Mouse (Mus musculus) heart, adult 18-20 months (tissue): Measurements from ENCODE around the gene Fat4. TPM values are rescaled to one million over a fixed set of nuclear protein-coding genes. Genes with fewer than 3 reads are reported as not detected.

ENCODE experiments used
- DNase-seq, 2 experiments: peaks; one replicate each; pipeline ENCODE4 v3.0.0; 2021 to 2022; ENCODE audit warnings: mixed read lengths in 1 of 2
- long read RNA-seq, 2 experiments: library from polyadenylated mRNA; stranded (forward); transcript quantifications; one replicate each; pipeline ENCODE4 v2.0.0; 2021
- total RNA-seq, 2 experiments: library from RNA; stranded (reverse); gene quantifications; 2 replicates each; pipeline ENCODE4 v1.2.3; 2021

The Fat4 gene
- total RNA-seq, result 1 to 10 TPM; 3.9 to 4.0 TPM
- long read RNA-seq, experiment 1, result 0 reads
- long read RNA-seq, experiment 2, result 0 reads

DNA sequence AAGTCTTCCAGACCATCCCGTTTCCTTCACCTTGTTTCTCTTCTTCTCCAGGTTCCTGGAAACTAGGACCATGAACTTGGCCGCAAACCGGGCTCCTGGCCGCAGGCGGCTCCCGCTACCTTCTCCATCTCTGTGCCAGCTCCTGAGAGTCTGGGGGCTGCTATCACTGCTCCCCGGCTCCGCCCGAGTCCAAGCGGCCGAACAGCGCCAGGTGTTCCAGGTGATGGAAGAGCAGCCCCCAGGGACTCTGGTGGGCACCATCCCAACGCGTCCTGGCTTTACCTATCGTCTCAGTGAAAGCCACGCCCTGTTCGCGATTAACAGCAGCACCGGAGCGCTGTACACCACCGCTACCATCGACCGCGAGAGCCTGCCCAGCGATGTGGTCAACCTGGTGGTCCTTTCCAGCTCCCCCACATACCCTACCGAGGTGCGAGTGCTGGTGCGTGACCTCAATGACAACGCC is at the start of gene Fat4:
TSS of gene Fat4 (plus strand) at position 51 of the 466 bp plus-strand sequence.
- DNase-seq, result peak in 1 of 2 experiments; percentile 20

- no peak for DNase-seq
These were observed 47.3 kb upstream of the Fat4 start for GRCm38 (mm10) chr3:38839438-38839837.

GRCm38 (mm10) chr3:38843000-38843538 is 43.7 kb upstream of the Fat4 start:
- no peak for DNase-seq

- no peak for DNase-seq
These were observed 39.9 kb upstream of the Fat4 start for GRCm38 (mm10) chr3:38846602-38847382.

GRCm38 (mm10) chr3:38849077-38849476 is 37.7 kb upstream of the Fat4 start:
- DNase-seq, result no peak

GRCm38 (mm10) chr3:38849536-38849935 is 37.2 kb upstream of the Fat4 start:
- DNase-seq, result peak; percentile 51 to 79

DNA sequence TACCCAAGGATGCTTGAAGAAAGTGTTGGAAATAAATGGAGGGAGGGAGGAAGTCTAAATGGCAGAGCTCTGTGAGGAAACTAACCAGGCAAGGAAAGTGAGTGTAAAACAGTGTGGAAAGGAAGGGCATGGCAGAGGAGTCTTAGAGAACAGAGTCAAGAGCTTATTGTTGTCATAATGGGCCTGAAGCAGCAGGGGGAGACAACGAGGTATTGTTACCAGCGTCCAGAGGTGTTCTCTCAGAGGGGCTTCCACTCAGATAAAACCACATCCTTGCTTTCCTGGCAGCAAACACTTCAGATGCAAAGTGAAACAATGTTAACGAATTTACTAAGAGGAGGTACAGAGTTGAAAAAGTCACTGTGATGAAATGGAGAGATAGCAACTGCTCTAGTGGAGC is 33.1 kb upstream of the Fat4 start:
- DNase-seq, result no peak

- no peak for DNase-seq
These were observed 26.1 kb upstream of the Fat4 start for GRCm38 (mm10) chr3:38860683-38861082.

GRCm38 (mm10) chr3:38871291-38871690 is 15.4 kb upstream of the Fat4 start:
- no peak for DNase-seq

DNA sequence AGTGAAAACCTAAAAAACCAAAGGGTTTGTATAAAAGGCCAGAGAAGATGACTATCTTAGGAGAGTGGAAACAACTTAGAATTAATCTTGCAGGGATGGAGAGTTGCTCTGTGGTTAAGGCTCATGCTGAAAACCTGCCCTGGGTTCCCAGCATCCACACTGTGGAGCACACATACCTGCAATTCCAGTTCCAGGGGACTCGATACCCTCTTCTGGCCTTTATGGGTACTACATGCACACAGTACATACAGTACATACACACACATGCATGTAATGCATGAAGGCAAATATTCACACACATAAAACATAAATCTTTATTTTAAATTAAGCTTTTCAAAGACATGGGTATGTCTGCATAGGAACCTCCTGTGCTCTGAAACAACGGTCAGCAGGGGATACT is 10.9 kb upstream of the Fat4 start:
- no peak for DNase-seq

- DNase-seq, result no peak
These were observed 10.0 kb upstream of the Fat4 start for GRCm38 (mm10) chr3:38876706-38877105.

- DNase-seq, result peak; percentile 40 to 52
These were observed 4.0 kb upstream of the Fat4 start for GRCm38 (mm10) chr3:38882778-38883177.

- no peak for DNase-seq
These were observed 3.1 kb upstream of the Fat4 start for GRCm38 (mm10) chr3:38883676-38884075.

DNA sequence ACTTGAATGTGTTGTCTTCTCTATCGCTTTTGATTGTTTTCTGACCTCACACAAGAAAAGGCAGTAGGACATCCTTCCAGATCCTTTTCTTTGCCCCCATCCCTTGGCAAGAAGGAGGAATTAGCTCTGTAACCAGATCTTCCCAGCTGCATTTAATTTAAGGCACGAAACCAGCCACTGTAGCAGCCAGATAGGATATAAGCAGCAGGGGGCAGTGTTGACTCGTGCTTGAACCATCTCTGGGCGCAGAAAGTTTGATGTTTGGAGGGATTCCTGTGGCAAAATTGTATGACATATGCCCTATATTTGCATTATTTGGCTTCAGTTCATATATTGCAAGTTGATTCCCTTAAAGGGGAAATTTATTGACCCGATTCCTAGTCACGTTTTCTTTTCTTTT is 2.5 kb upstream of the Fat4 start:
- DNase-seq, result peak; percentile 76 to 93

DNA sequence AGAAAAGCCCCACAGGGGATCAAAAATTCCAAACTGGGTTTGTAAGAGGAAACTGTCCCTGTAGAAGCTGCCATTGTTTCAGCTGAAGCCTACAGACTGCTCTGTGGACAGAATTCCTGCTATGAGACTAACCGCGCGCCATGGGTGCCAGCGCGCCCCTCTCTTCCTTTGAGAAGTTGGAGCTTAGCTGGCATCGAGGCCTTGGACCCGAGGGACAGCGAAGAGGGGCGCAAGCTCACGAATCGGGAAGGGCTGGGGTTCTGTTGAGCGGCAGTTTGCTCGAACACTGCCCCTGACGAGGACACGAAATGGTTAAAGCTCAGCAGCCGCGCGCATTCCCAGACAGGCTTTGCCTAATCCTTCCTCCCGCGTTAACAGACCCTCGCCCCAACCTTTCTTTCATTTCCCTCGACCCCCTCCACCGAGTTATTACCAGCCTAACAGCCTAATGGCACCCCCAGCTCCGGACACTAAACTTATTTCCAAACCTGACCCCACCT is 1.8 kb upstream of the Fat4 start:
- no peak for DNase-seq

DNA sequence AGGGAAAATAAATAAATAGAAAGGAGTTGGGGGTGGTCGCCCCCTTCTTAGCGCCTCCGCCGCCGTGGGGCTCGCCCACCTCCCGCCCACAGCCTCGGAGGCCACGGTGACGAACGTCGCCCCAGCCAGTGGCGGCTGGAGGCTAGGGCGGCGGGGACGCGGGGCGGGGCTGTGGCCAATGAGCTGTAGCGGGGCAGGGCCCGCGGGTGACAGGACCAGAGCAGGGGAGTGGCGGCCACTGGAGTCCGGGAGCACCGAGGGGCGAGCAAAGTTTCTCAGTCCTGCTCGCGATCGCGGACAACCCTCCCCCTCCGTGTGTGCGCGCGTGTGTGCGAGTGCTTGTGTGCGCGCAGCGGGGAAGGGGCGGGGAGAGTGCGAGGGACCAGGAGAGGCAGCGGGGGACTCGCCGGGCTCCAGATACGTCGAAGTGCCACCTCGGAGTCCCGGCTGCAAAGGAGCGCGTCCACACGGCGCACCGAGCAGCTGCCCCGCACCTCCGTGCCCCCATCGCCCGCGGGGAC is 1.2 kb upstream of the Fat4 start:
- peak; percentile 89 to 94 for DNase-seq

- peak; percentile 24 to 66 for DNase-seq
These were observed 499 bp upstream of the Fat4 start for GRCm38 (mm10) chr3:38886061-38886821.

DNA sequence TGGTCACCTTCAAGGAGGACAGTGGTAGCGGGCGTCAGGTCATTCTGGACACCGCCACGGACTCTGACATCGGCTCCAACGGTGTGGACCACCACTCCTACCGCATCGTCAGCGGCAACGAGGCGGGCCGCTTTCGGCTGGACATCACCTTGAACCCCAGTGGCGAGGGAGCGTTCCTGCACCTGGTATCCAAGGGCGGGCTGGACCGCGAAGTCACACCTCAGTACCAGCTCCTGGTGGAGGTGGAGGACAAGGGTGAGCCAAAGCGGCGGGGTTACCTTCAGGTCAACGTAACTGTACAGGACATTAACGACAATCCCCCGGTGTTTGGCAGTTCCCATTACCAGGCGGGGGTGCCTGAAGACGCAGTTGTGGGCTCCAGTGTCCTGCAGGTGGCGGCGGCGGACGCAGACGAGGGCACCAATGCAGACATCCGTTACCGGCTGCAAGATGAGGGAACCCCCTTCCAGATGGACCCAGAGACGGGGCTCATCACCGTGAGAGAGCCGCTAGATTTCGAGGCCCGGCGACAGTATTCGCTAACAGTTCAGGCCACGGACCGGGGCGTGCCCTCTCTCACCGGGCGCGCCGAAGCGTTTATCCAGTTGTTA is 746 bp downstream of the Fat4 start:
- peak; percentile 54 to 71 for DNase-seq

- peak; percentile 63 to 90 for DNase-seq
These were observed 1.4 kb downstream of the Fat4 start for GRCm38 (mm10) chr3:38888111-38888510.

- peak in 1 of 2 experiments; percentile 29 for DNase-seq
These were observed 6.1 kb downstream of the Fat4 start for GRCm38 (mm10) chr3:38892791-38893224.

- DNase-seq, result no peak
These were observed 14.1 kb downstream of the Fat4 start for GRCm38 (mm10) chr3:38900839-38901238.

DNA sequence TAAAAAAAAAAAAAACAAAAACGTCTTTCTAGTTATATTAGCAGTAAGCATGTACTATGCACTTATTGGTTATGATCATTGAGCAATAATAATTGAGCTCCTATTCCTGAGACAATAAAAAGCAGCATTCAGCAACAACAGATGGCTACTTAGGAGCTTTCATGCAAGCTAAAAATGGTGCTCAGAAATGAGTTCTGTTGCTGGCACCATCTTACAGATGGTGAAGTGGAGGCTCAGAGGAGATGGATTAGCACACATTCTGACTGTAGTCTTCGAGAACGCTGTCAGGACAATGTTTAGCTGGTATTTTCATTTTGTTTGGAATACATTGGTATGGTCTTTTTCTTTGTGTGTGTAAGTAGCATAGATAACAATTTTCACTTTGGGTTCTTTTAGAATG is 20.1 kb downstream of the Fat4 start:
- no peak for DNase-seq
